Mouse (Mus musculus) kidney, adult 2 months (tissue): ENCODE measurements around the gene Zfp763.

ENCODE experiments used
- CTCF ChIP-seq: fragments of 200-500 bp; conservative IDR thresholded peaks from 2 replicates; pipeline ENCODE4 v1.5.1; 2011; ENCODE audit warnings: low read depth, mild to moderate bottlenecking, control low read depth, low read length, moderate library complexity, mixed read lengths; ENCODE audit not compliant: insufficient read depth, insufficient read length
- POLR2A ChIP-seq: fragments of 200-500 bp; IDR thresholded peaks from one replicate; pipeline ENCODE4 v1.6.1; 2011; ENCODE audit warnings: low read depth, low read length, control low read depth

DNA sequence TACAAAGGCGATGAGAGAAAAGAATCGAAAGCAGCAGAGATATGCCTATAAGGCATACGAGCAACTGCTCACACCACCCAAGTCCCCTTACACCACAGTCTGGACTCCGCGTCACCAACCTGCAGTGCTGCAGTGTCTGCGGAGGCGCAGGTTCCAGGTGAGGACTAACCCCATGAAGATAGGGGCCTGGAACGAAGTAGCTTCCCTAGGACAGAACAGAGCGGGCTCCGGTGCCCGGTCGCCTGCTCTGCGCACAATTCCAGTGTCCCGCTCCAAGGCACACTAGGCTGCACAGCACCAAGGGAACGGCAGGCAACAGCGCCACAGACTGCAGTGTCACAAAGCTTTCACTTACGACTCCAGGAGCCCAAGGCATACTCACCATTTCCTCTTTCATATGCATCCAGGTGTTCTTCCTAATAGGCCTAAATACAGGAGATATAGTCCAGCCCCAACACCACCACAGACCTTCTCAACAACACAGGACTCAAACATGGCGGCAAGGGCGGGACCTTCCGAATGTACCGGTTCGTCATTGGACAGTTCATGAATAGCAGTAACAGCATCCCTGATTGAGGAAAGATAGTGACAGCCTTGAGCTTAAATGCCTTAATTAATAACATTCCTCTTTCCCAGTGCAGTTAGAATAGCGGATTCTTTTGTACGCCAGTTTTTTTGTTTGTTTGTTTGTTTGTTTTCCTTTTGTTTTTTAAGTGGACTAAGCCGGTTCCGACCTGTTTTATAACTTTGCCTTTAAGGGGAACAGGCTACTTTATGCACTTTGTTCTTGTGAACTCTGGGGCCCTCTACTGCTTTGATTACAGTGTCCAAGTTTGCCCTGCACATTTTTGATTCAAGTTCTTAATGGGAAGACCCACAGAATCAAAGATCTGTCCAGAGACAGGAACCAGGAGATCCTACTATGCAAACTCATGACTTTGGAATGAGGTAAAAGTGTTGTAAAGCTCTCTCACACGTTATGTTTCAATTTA lies at the start of gene Zfp763:
- TF ChIP-seq CTCF: 0 out of 2 replicates have a peak, but pooled peaks have one; percentile 14
- TF ChIP-seq POLR2A: no peak
